Comparison of ENCODE assay signal across 29 mouse cellular contexts in genomic region chr11:43865298-43866165, GRCm38 (mm10). TPM values are rescaled to one million over a fixed set of nuclear protein-coding genes. Genes with fewer than 3 reads are reported as not detected.
A peak's percentile ranks its signal among the peaks of the same experiment; 100 is the strongest.
DNase-seq lines count a peak whose midpoint lies in the region; ATAC-seq and TF ChIP-seq lines count a peak whose summit lies in the region.
"Had no signal": no experiment of that assay in that cellular context is flagged by ENCODE, and none has a peak within 500 bp of the region (broad histone marks: within the 10 kb centered on the region; RNA-seq: fewer than 3 reads in every experiment).

No protein-coding gene starts in this region.

- DNase-seq in right cerebral cortex, adult 18-20 months: peak; percentile 4
- no peak for DNase-seq in right cerebral cortex, postnatal 4 days
- DNase-seq in heart, postnatal 0 days (ENCODE audit: low spot score): peak; percentile 72
- DNase-seq in urinary bladder, adult 18-20 months (ENCODE audit: low spot score in 2 of 2): no peak
- DNase-seq: adrenal gland, adult 2 months; B cell, adult 2 months; cerebellum, adult 2 months; cerebellum, postnatal 25 days; embryo, embryonic 11 days; gastrocnemius, postnatal 10 days; kidney, adult 8-10 months; kidney, postnatal 14 days; liver; lung, postnatal 4 days; thymus, adult 2 months had no signal

- TF ChIP-seq EP300 in heart, postnatal 0 days (IDR thresholded peaks at IDR 0.05; ENCODE audit: low read depth): peak; percentile 68

- TF ChIP-seq CTCF in heart, postnatal 0 days (IDR thresholded peaks at IDR 0.05; ENCODE audit: low read depth): no peak

- H3K36me3 ChIP-seq in heart, embryonic 11.5 days (ENCODE audit: control insufficient read depth, insufficient read depth, low read length): no peaks in the 10 kb centered on the region
- no peaks in the 10 kb centered on the region for H3K36me3 ChIP-seq in heart, postnatal 0 days (replicated peaks; ENCODE audit: control insufficient read depth, insufficient read depth, low read length)
- H3K36me3 ChIP-seq in hindbrain, embryonic 12.5 days: no peaks in the 10 kb centered on the region
- H3K36me3 ChIP-seq in midbrain, embryonic 13.5 days: no peaks in the 10 kb centered on the region
- H3K36me3 ChIP-seq: embryonic facial prominence, embryonic 13.5 days; hindbrain, embryonic 13.5 days; limb, embryonic 10.5 days; liver, embryonic 15.5 days; neural tube, embryonic 15.5 days had no signal

- H3K9me3 ChIP-seq in heart, embryonic 11.5 days (replicated peaks; ENCODE audit: control insufficient read depth, low read length): no peaks in the 10 kb centered on the region
- H3K9me3 ChIP-seq in heart, postnatal 0 days (replicated peaks; ENCODE audit: control insufficient read depth, low read length): no peaks in the 10 kb centered on the region
- no peaks in the 10 kb centered on the region for H3K9me3 ChIP-seq in hindbrain, embryonic 12.5 days (replicated peaks)
- H3K9me3 ChIP-seq in midbrain, embryonic 13.5 days: no peaks in the 10 kb centered on the region
- H3K9me3 ChIP-seq: embryonic facial prominence, embryonic 13.5 days; hindbrain, embryonic 13.5 days; limb, embryonic 10.5 days; liver, embryonic 15.5 days; neural tube, embryonic 15.5 days had no signal

- no peak overlapping the region for H3K9ac ChIP-seq in heart, embryonic 11.5 days (ENCODE audit: low read depth, low read length)
- no peak overlapping the region for H3K9ac ChIP-seq in heart, postnatal 0 days (replicated peaks; ENCODE audit: low read depth, low read length)
- no peak overlapping the region for H3K9ac ChIP-seq in hindbrain, embryonic 12.5 days
- no peak overlapping the region for H3K9ac ChIP-seq in midbrain, embryonic 13.5 days (replicated peaks)
- H3K9ac ChIP-seq: embryonic facial prominence, embryonic 13.5 days; hindbrain, embryonic 13.5 days; liver, embryonic 15.5 days; neural tube, embryonic 15.5 days had no signal

- ATAC-seq in heart, embryonic 11.5 days (replicated peaks; ENCODE audit: insufficient number of reproducible peaks, low FRiP score, low TSS enrichment): 0 out of 2 replicates have a peak, but pooled peaks have one; percentile 35
- ATAC-seq in heart, postnatal 0 days (ENCODE audit: insufficient read depth, low read depth): peak; percentile 86
- no peak for ATAC-seq in hindbrain, embryonic 12.5 days (ENCODE audit: low FRiP score)
- ATAC-seq in midbrain, embryonic 13.5 days: no peak
- ATAC-seq: forebrain, embryonic 14.5 days; inflammation-experienced regulatory T-cells, adult 6 months had no signal

- no peak overlapping the region for H3K4me2 ChIP-seq in heart, embryonic 11.5 days
- H3K4me2 ChIP-seq in heart, postnatal 0 days (ENCODE audit: low read depth, low read length): no peak overlapping the region
- no peak overlapping the region for H3K4me2 ChIP-seq in hindbrain, embryonic 12.5 days (replicated peaks)
- no peak overlapping the region for H3K4me2 ChIP-seq in midbrain, embryonic 13.5 days (replicated peaks)
- H3K4me2 ChIP-seq: embryonic facial prominence, embryonic 13.5 days; hindbrain, embryonic 13.5 days; liver, embryonic 15.5 days; neural tube, embryonic 15.5 days had no signal

- H3K4me3 ChIP-seq in heart, embryonic 11.5 days (ENCODE audit: low read depth, low read length): no peak overlapping the region
- no peak overlapping the region for H3K4me3 ChIP-seq in heart, postnatal 0 days (ENCODE audit: low read depth, low read length)
- no peak overlapping the region for H3K4me3 ChIP-seq in hindbrain, embryonic 12.5 days
- H3K4me3 ChIP-seq in midbrain, embryonic 13.5 days (replicated peaks): no peak overlapping the region
- H3K4me3 ChIP-seq: embryonic facial prominence, embryonic 13.5 days; erythroblast, embryonic 14.5 days; hindbrain, embryonic 13.5 days; layer of hippocampus, adult 2 months; limb, embryonic 10.5 days; liver, embryonic 15.5 days; neural tube, embryonic 15.5 days had no signal

- H3K27ac ChIP-seq in heart, embryonic 11.5 days (ENCODE audit: low read depth, low read length): peak overlapping the region; percentile 70
- peak overlapping the region; percentile 85 for H3K27ac ChIP-seq in heart, postnatal 0 days (ENCODE audit: low read depth)
- no peak overlapping the region for H3K27ac ChIP-seq in hindbrain, embryonic 12.5 days
- H3K27ac ChIP-seq in midbrain, embryonic 13.5 days: no peak overlapping the region
- H3K27ac ChIP-seq: embryonic facial prominence, embryonic 13.5 days; hindbrain, embryonic 13.5 days; layer of hippocampus, adult 2 months; limb, embryonic 10.5 days; liver, embryonic 15.5 days; neural tube, embryonic 15.5 days had no signal

- WGBS in heart, embryonic 11.5 days (ENCODE audit: insufficient replicate concordance): 48% methylated on average over 6 of the region's 6 CpGs
- WGBS in heart, postnatal 0 days: 26% methylated on average over 6 of the region's 6 CpGs
- WGBS in hindbrain, embryonic 12.5 days: 80% methylated on average over 6 of the region's 6 CpGs
- 88% methylated on average over 6 of the region's 6 CpGs for WGBS in midbrain, embryonic 13.5 days

- H3K4me1 ChIP-seq in heart, embryonic 11.5 days (ENCODE audit: control insufficient read depth, insufficient read depth, low read length): no peaks in the 10 kb centered on the region
- H3K4me1 ChIP-seq in heart, postnatal 0 days (ENCODE audit: control insufficient read depth, insufficient read depth): peaks cover 22% of the 10 kb centered on the region
- no peaks in the 10 kb centered on the region for H3K4me1 ChIP-seq in hindbrain, embryonic 12.5 days
- H3K4me1 ChIP-seq in midbrain, embryonic 13.5 days (replicated peaks): no peaks in the 10 kb centered on the region
- H3K4me1 ChIP-seq: embryonic facial prominence, embryonic 13.5 days; hindbrain, embryonic 13.5 days; limb, embryonic 10.5 days; liver, embryonic 15.5 days; neural tube, embryonic 15.5 days had no signal

- H3K27me3 ChIP-seq in heart, embryonic 11.5 days (ENCODE audit: control insufficient read depth, insufficient read depth, low read length): no peaks in the 10 kb centered on the region
- no peaks in the 10 kb centered on the region for H3K27me3 ChIP-seq in heart, postnatal 0 days (ENCODE audit: control insufficient read depth, insufficient read depth, low read length)
- H3K27me3 ChIP-seq in hindbrain, embryonic 12.5 days: no peaks in the 10 kb centered on the region
- H3K27me3 ChIP-seq in midbrain, embryonic 13.5 days: no peaks in the 10 kb centered on the region
- H3K27me3 ChIP-seq: embryonic facial prominence, embryonic 13.5 days; hindbrain, embryonic 13.5 days; liver, embryonic 15.5 days; neural tube, embryonic 15.5 days had no signal

RNA-seq across cellular contexts. Expression of gene Adra1b, which starts 35.5 kb away (rescaled TPM):
- 1.9 and 2.3 TPM in 2 replicates for polyA plus RNA-seq in heart, embryonic 11.5 days (2014; fragmentation: Nextera tagmentation; extraction: Ambion mirVana)
- total RNA-seq in heart, postnatal 0 days (2014; rRNA removed; ENCODE audit: low replicate concordance): 36.4 and 56.4 TPM in 2 replicates
- polyA plus RNA-seq in heart, postnatal 0 days (2015; fragmentation: Nextera tagmentation; extraction: Ambion mirVana): 24.5 and 25.1 TPM in 2 replicates
- polyA plus RNA-seq in hindbrain, embryonic 12.5 days (2016; fragmentation: Nextera tagmentation; extraction: Ambion mirVana): 0.94 and 2.0 TPM in 2 replicates
- polyA plus RNA-seq in midbrain, embryonic 13.5 days (2015; fragmentation: Nextera tagmentation; extraction: Ambion mirVana): 2.2 and 2.5 TPM in 2 replicates
- total RNA-seq: granulocyte monocyte progenitor cell, adult 5-6 weeks; MEL had no signal
- polyA plus RNA-seq: erythroblast, embryonic 14.5 days; inflammation-experienced regulatory T-cells, adult 6 months had no signal

Comparison
In these comparisons a context has a peak if more than half of its experiments do, and no peak if none do; other contexts are left out.
1. DNase-seq: peak in right cerebral cortex, adult 18-20 months (single experiment) and heart, postnatal 0 days (single experiment); none in right cerebral cortex, postnatal 4 days (single experiment) and urinary bladder, adult 18-20 months (0 of 2).
2. ATAC-seq: peak in heart, embryonic 11.5 days (single experiment) and heart, postnatal 0 days (single experiment); none in hindbrain, embryonic 12.5 days (single experiment) and midbrain, embryonic 13.5 days (single experiment).
3. H3K27ac ChIP-seq: peak in heart, embryonic 11.5 days (single experiment) and heart, postnatal 0 days (single experiment); none in hindbrain, embryonic 12.5 days (single experiment) and midbrain, embryonic 13.5 days (single experiment).